In genomic region chr14:31260932-31261331, GRCm38 (mm10) we compare ENCODE assay signal across 32 mouse cellular contexts. TPM values are rescaled to one million over a fixed set of nuclear protein-coding genes. Genes with fewer than 3 reads are reported as not detected.
DNase-seq lines count a peak whose midpoint lies in the region; ATAC-seq and TF ChIP-seq lines count a peak whose summit lies in the region.
"Had no signal": no experiment of that assay in that cellular context is flagged by ENCODE, and none has a peak within 500 bp of the region (broad histone marks: within the 10 kb centered on the region; RNA-seq: fewer than 3 reads in every experiment).

No protein-coding gene starts in this region.

- ATAC-seq in stomach, embryonic 15.5 days (ENCODE audit: insufficient read depth, low FRiP score, low read depth) = peak; percentile 32; the same call in 1 of the 2 replicates
- no peak for ATAC-seq in stomach, postnatal 0 days (ENCODE audit: low FRiP score, low TSS enrichment)
- ATAC-seq in liver, embryonic 12.5 days = peak; percentile 72
- ATAC-seq in liver, postnatal 0 days = peak; percentile 59
- ATAC-seq: forebrain, embryonic 14.5 days; inflammation-experienced regulatory T-cells, adult 6 months; midbrain, embryonic 16.5 days had no signal

- TF ChIP-seq EP300 in stomach, postnatal 0 days (optimal IDR thresholded peaks at IDR 0.05) = no peak
- TF ChIP-seq EP300 in liver, postnatal 0 days (IDR thresholded peaks at IDR 0.05; ENCODE audit: low read depth) = peak; percentile 70; the same call in 1 of the 2 replicates

- DNase-seq in stomach, postnatal 0 days (ENCODE audit: low spot score) = no peak
- peak; percentile 63 for DNase-seq in c-Kit-positive CD71-positive TER-119-positive erythroid progenitor cells, embryonic 14.5 days (ENCODE audit: low spot score)
- no peak for DNase-seq in liver, postnatal 0 days
- no peak for DNase-seq in spleen, adult 18-20 months
- DNase-seq in layer of hippocampus, adult 11-12 months (ENCODE audit: low spot score) = no peak
- no peak for DNase-seq in left cerebral cortex, postnatal 10 days (ENCODE audit: extremely low spot score in 1 of 2, low spot score in 2 of 2)
- DNase-seq: adrenal gland, adult 8-10 months; cerebellum, adult 18-20 months; cerebellum, postnatal 25 days; heart, postnatal 14 days; kidney, adult 2 months; kidney, postnatal 4 days; layer of hippocampus, postnatal 36 days; lung, postnatal 36 days; right cerebral cortex, postnatal 4 days; thymus, adult 18-20 months; thymus, postnatal 36 days had no signal

- peaks cover 54% of the 10 kb centered on the region for H3K36me3 ChIP-seq in stomach, embryonic 15.5 days
- H3K36me3 ChIP-seq in stomach, postnatal 0 days (ENCODE audit: control insufficient read depth, insufficient read depth, low read length) = peaks cover 40% of the 10 kb centered on the region
- peaks cover 69% of the 10 kb centered on the region for H3K36me3 ChIP-seq in liver, embryonic 12.5 days
- peaks cover 45% of the 10 kb centered on the region for H3K36me3 ChIP-seq in liver, postnatal 0 days (replicated peaks; ENCODE audit: insufficient read depth, low read length)

- TF ChIP-seq CTCF in stomach, postnatal 0 days (IDR thresholded peaks at IDR 0.05; ENCODE audit: low read depth) = no peak
- no peak for TF ChIP-seq CTCF in liver, postnatal 0 days (IDR thresholded peaks at IDR 0.05; ENCODE audit: low read depth)

- H3K9me3 ChIP-seq in stomach, embryonic 15.5 days = no peaks in the 10 kb centered on the region
- H3K9me3 ChIP-seq in stomach, postnatal 0 days (ENCODE audit: control insufficient read depth, low read length) = no peaks in the 10 kb centered on the region
- H3K9me3 ChIP-seq in liver, embryonic 12.5 days (replicated peaks) = no peaks in the 10 kb centered on the region
- no peaks in the 10 kb centered on the region for H3K9me3 ChIP-seq in liver, postnatal 0 days (ENCODE audit: low read length)
- H3K9me3 ChIP-seq: embryonic facial prominence, embryonic 10.5 days; embryonic facial prominence, embryonic 15.5 days; heart, embryonic 13.5 days; hindbrain, embryonic 10.5 days; hindbrain, embryonic 15.5 days; limb, embryonic 10.5 days; limb, embryonic 15.5 days had no signal

- H3K27me3 ChIP-seq in stomach, embryonic 15.5 days (replicated peaks) = no peaks in the 10 kb centered on the region
- H3K27me3 ChIP-seq in stomach, postnatal 0 days (ENCODE audit: control insufficient read depth, insufficient read depth, low read length) = no peaks in the 10 kb centered on the region
- no peaks in the 10 kb centered on the region for H3K27me3 ChIP-seq in liver, embryonic 12.5 days (replicated peaks)
- no peaks in the 10 kb centered on the region for H3K27me3 ChIP-seq in liver, postnatal 0 days (ENCODE audit: insufficient read depth, low read length)
- H3K27me3 ChIP-seq: embryonic facial prominence, embryonic 15.5 days; heart, embryonic 13.5 days; hindbrain, embryonic 15.5 days; limb, embryonic 15.5 days had no signal

- H3K4me1 ChIP-seq in stomach, embryonic 15.5 days = no peaks in the 10 kb centered on the region
- H3K4me1 ChIP-seq in stomach, postnatal 0 days (replicated peaks; ENCODE audit: control insufficient read depth, insufficient read depth) = no peaks in the 10 kb centered on the region
- peaks cover 41% of the 10 kb centered on the region for H3K4me1 ChIP-seq in liver, embryonic 12.5 days
- peaks cover 4% of the 10 kb centered on the region; the same call in 1 of the 2 replicates for H3K4me1 ChIP-seq in liver, postnatal 0 days (ENCODE audit: insufficient read depth)
- H3K4me1 ChIP-seq: embryonic facial prominence, embryonic 10.5 days; embryonic facial prominence, embryonic 15.5 days; heart, embryonic 13.5 days; hindbrain, embryonic 10.5 days; hindbrain, embryonic 15.5 days; limb, embryonic 10.5 days; limb, embryonic 15.5 days had no signal

- WGBS in stomach, embryonic 15.5 days = 88% methylated on average over 9 of the region's 9 CpGs
- 92% methylated on average over 9 of the region's 9 CpGs for WGBS in stomach, postnatal 0 days
- 61% methylated on average over 9 of the region's 9 CpGs for WGBS in liver, embryonic 12.5 days (ENCODE audit: insufficient replicate concordance)
- 75% methylated on average over 9 of the region's 9 CpGs for WGBS in liver, postnatal 0 days (ENCODE audit: insufficient replicate concordance)

- H3K9ac ChIP-seq in stomach, embryonic 15.5 days = no peak overlapping the region
- no peak overlapping the region for H3K9ac ChIP-seq in stomach, postnatal 0 days (ENCODE audit: low read length)
- H3K9ac ChIP-seq in liver, embryonic 12.5 days = peak overlapping the region; percentile 63
- no peak overlapping the region for H3K9ac ChIP-seq in liver, postnatal 0 days (replicated peaks)
- H3K9ac ChIP-seq: embryonic facial prominence, embryonic 15.5 days; heart, embryonic 13.5 days; hindbrain, embryonic 15.5 days; limb, embryonic 15.5 days had no signal

- no peak overlapping the region for H3K27ac ChIP-seq in stomach, embryonic 15.5 days
- H3K27ac ChIP-seq in stomach, postnatal 0 days (replicated peaks) = no peak overlapping the region
- peak overlapping the region; percentile 98 for H3K27ac ChIP-seq in liver, embryonic 12.5 days
- peak overlapping the region; percentile 77 for H3K27ac ChIP-seq in liver, postnatal 0 days (ENCODE audit: low read depth)
- H3K27ac ChIP-seq: embryonic facial prominence, embryonic 10.5 days; embryonic facial prominence, embryonic 15.5 days; heart, embryonic 13.5 days; hindbrain, embryonic 10.5 days; hindbrain, embryonic 15.5 days; limb, embryonic 10.5 days had no signal

- intact Hi-C loops in left cerebral cortex, postnatal 10 days (cut with DNase I) = no loop called here

- H3K4me2 ChIP-seq in stomach, embryonic 15.5 days = no peak overlapping the region
- no peak overlapping the region for H3K4me2 ChIP-seq in stomach, postnatal 0 days (replicated peaks; ENCODE audit: low read depth)
- peak overlapping the region; percentile 68 for H3K4me2 ChIP-seq in liver, embryonic 12.5 days
- H3K4me2 ChIP-seq in liver, postnatal 0 days (ENCODE audit: low read depth, low read length) = peak overlapping the region; percentile 38
- H3K4me2 ChIP-seq: embryonic facial prominence, embryonic 15.5 days; heart, embryonic 13.5 days; hindbrain, embryonic 15.5 days; limb, embryonic 15.5 days; midbrain, embryonic 11.5 days had no signal

- H3K4me3 ChIP-seq in stomach, embryonic 15.5 days (replicated peaks) = no peak overlapping the region
- no peak overlapping the region for H3K4me3 ChIP-seq in stomach, postnatal 0 days (ENCODE audit: low read depth, low read length)
- H3K4me3 ChIP-seq in liver, embryonic 12.5 days = peak overlapping the region; percentile 33
- 0 out of 2 replicates have a peak overlapping the region, but pooled peaks have one; percentile 5 for H3K4me3 ChIP-seq in liver, postnatal 0 days (ENCODE audit: low read depth, low read length)
- H3K4me3 ChIP-seq: embryonic facial prominence, embryonic 10.5 days; embryonic facial prominence, embryonic 15.5 days; heart, embryonic 13.5 days; hindbrain, embryonic 10.5 days; hindbrain, embryonic 15.5 days; limb, embryonic 10.5 days; limb, embryonic 15.5 days had no signal

RNA-seq across cellular contexts. Expression of gene Bap1, which starts 9.7 kb away (rescaled TPM):
- 59.7 and 67.7 TPM in 2 replicates for polyA plus RNA-seq in stomach, embryonic 15.5 days (2015; fragmentation: Nextera tagmentation; extraction: Ambion mirVana)
- 22.5 and 24.5 TPM in 2 replicates for polyA plus RNA-seq in stomach, postnatal 0 days (2015; fragmentation: Nextera tagmentation; extraction: Ambion mirVana)
- 53.8 and 54.4 TPM in 2 replicates for polyA plus RNA-seq in liver, embryonic 12.5 days (2016; fragmentation: Nextera tagmentation; extraction: Ambion mirVana)
- polyA plus RNA-seq in liver, postnatal 0 days (2015; fragmentation: Nextera tagmentation; extraction: Ambion mirVana) = 16.3 and 19.8 TPM in 2 replicates
- 100 to 1,000 TPM; 125 to 130 TPM for total RNA-seq in left cerebral cortex, postnatal 10 days (2021)

RNA-seq across cellular contexts. Expression of gene Phf7, which starts 9.8 kb away (rescaled TPM):
- polyA plus RNA-seq in stomach, embryonic 15.5 days (2015; fragmentation: Nextera tagmentation; extraction: Ambion mirVana) = 11.2 and 11.8 TPM in 2 replicates
- 9.5 and 10.1 TPM in 2 replicates for polyA plus RNA-seq in stomach, postnatal 0 days (2015; fragmentation: Nextera tagmentation; extraction: Ambion mirVana)
- polyA plus RNA-seq in liver, embryonic 12.5 days (2016; fragmentation: Nextera tagmentation; extraction: Ambion mirVana) = 9.9 and 10.0 TPM in 2 replicates
- polyA plus RNA-seq in liver, postnatal 0 days (2015; fragmentation: Nextera tagmentation; extraction: Ambion mirVana) = 7.3 and 8.3 TPM in 2 replicates
- total RNA-seq in left cerebral cortex, postnatal 10 days (2021) = 1 to 10 TPM; 5.0 to 5.3 TPM

RNA-seq across cellular contexts. Expression of gene Sema3g, which starts 43.3 kb away (rescaled TPM):
- 0.73 and 1.0 TPM in 2 replicates for polyA plus RNA-seq in stomach, embryonic 15.5 days (2015; fragmentation: Nextera tagmentation; extraction: Ambion mirVana)
- polyA plus RNA-seq in stomach, postnatal 0 days (2015; fragmentation: Nextera tagmentation; extraction: Ambion mirVana) = 0.38 and 0.53 TPM in 2 replicates
- polyA plus RNA-seq in liver, embryonic 12.5 days (2016; fragmentation: Nextera tagmentation; extraction: Ambion mirVana) = 0.04 and 0.18 TPM in 2 replicates
- polyA plus RNA-seq in liver, postnatal 0 days (2015; fragmentation: Nextera tagmentation; extraction: Ambion mirVana) = 0.04 and 0.06 TPM in 2 replicates
- total RNA-seq in left cerebral cortex, postnatal 10 days (2021) = 1 to 10 TPM; 3.6 to 4.4 TPM
- total RNA-seq: megakaryocyte, adult 5-6 weeks had no signal
- polyA plus RNA-seq: inflammation-experienced regulatory T-cells, adult 6 months had no signal

RNA-seq across cellular contexts. Expression of gene Nisch, which starts 44.2 kb away (rescaled TPM):
- polyA plus RNA-seq in stomach, embryonic 15.5 days (2015; fragmentation: Nextera tagmentation; extraction: Ambion mirVana) = 319 and 363 TPM in 2 replicates
- 87.7 and 106 TPM in 2 replicates for polyA plus RNA-seq in stomach, postnatal 0 days (2015; fragmentation: Nextera tagmentation; extraction: Ambion mirVana)
- polyA plus RNA-seq in liver, embryonic 12.5 days (2016; fragmentation: Nextera tagmentation; extraction: Ambion mirVana) = 145 and 151 TPM in 2 replicates
- 51.1 and 65.0 TPM in 2 replicates for polyA plus RNA-seq in liver, postnatal 0 days (2015; fragmentation: Nextera tagmentation; extraction: Ambion mirVana)
- total RNA-seq in left cerebral cortex, postnatal 10 days (2021) = 100 to 1,000 TPM; 412 to 432 TPM

RNA-seq across cellular contexts. Expression of gene Tnnc1, which starts 52.8 kb away (rescaled TPM):
- 7.1 and 9.8 TPM in 2 replicates for polyA plus RNA-seq in stomach, embryonic 15.5 days (2015; fragmentation: Nextera tagmentation; extraction: Ambion mirVana)
- polyA plus RNA-seq in stomach, postnatal 0 days (2015; fragmentation: Nextera tagmentation; extraction: Ambion mirVana) = 4.1 and 6.5 TPM in 2 replicates
- 10.8 and 11.5 TPM in 2 replicates for polyA plus RNA-seq in liver, embryonic 12.5 days (2016; fragmentation: Nextera tagmentation; extraction: Ambion mirVana)
- 3.9 and 8.4 TPM in 2 replicates for polyA plus RNA-seq in liver, postnatal 0 days (2015; fragmentation: Nextera tagmentation; extraction: Ambion mirVana)
- total RNA-seq in left cerebral cortex, postnatal 10 days (2021) = 1 to 10 TPM; 2.9 to 3.7 TPM
- total RNA-seq: neutrophil, adult 5-6 weeks had no signal
- polyA plus RNA-seq: inflammation-experienced regulatory T-cells, adult 6 months had no signal

Comparison
In these comparisons a context has a peak if more than half of its experiments do, and no peak if none do; other contexts are left out.
1. H3K27ac ChIP-seq: peak in liver, embryonic 12.5 days (single experiment) and liver, postnatal 0 days (single experiment); none in stomach, embryonic 15.5 days (single experiment) and stomach, postnatal 0 days (single experiment).
2. H3K4me2 ChIP-seq: peak in liver, embryonic 12.5 days (single experiment) and liver, postnatal 0 days (single experiment); none in stomach, embryonic 15.5 days (single experiment) and stomach, postnatal 0 days (single experiment).
3. H3K4me3 ChIP-seq: peak in liver, embryonic 12.5 days (single experiment) and liver, postnatal 0 days (single experiment); none in stomach, embryonic 15.5 days (single experiment) and stomach, postnatal 0 days (single experiment).